Mouse (Mus musculus) stomach, postnatal 0 days (tissue): Measurements from ENCODE around the gene Map2k5.

Experiments
- CTCF ChIP-seq: IDR thresholded peaks from 2 replicates; pipeline ENCODE4 v1.5.1; 2016; ENCODE audit warnings: antibody characterized with exemption, low read depth, mild to moderate bottlenecking, moderate library complexity
- EP300 ChIP-seq: optimal IDR thresholded peaks from 2 replicates; pipeline ENCODE3; 2016; ENCODE audit warnings: antibody characterized with exemption

GRCm38 (mm10) chr9:63183864-63184263 is 193.8 kb downstream of the Map2k5 start:
- no peak for TF ChIP-seq EP300
- no peak for TF ChIP-seq CTCF
